In the genomic region with DNA sequence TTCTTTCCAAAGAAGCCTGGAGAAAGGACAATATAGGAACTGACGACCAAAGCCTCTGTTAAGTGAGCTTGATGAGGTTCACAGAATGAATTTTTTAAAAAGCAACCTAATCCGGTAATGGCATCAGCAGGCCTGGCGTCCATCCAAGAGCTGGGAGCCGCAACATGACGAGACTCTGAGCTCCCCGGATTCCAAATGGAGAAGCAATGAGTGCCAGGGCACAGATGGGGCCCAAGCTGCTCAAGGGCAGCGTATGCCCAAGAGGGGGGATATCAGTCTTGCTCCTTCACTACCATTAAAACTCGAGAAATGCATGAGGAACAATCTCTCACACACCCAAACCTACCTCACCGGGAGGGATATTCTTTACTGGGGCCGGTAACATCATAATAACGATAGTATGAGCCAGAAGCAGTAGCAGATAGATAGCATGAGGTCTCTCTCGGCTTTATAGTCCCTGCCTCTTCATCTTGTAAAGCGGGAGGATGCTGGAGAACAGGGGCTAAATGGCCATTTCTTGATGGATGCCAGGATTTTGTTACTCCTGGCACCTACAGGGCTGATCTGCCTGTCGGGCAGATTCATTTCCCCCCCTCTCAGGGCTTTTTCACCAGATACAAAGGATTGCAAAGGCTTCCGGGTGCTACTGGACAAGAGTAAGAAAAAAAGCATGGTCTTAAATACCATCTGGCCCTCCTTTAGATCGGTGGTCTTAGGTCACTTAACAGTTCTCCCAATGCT, we compare ENCODE assay signal across 8 mouse cellular contexts. TPM values are rescaled to one million over a fixed set of nuclear protein-coding genes. Genes with fewer than 3 reads are reported as not detected.
DNase-seq lines count a peak whose midpoint lies in the region; ATAC-seq lines count a peak whose summit lies in the region.

No protein-coding gene starts in this region.

- peaks cover 34% of the 10 kb centered on the region for H3K4me1 ChIP-seq in lung, embryonic 15.5 days
- peaks cover 47% of the 10 kb centered on the region for H3K4me1 ChIP-seq in limb, embryonic 13.5 days

- no peak overlapping the region for H3K4me3 ChIP-seq in lung, embryonic 15.5 days
- no peak overlapping the region for H3K4me3 ChIP-seq in limb, embryonic 13.5 days

- peak overlapping the region; percentile 70 for H3K27ac ChIP-seq in lung, embryonic 15.5 days
- H3K27ac ChIP-seq in limb, embryonic 13.5 days, result peak overlapping the region; percentile 84; the same call in 1 of the 2 replicates

- no peak for DNase-seq in lung, postnatal 36 days
- DNase-seq in cerebellum, adult 8-10 months, result peak; percentile 88
- DNase-seq in gastrocnemius, postnatal 10 days, result peak; percentile 59
- no peak for DNase-seq in urinary bladder, adult 18-20 months (ENCODE audit: low spot score in 2 of 2)
- no peak for DNase-seq in spleen, adult 12 weeks (ENCODE audit: low spot score)

- peak overlapping the region; percentile 19; the same call in 1 of the 2 replicates for H3K4me2 ChIP-seq in lung, embryonic 15.5 days
- 0 out of 2 replicates have a peak overlapping the region, but pooled peaks have one; percentile 5 for H3K4me2 ChIP-seq in limb, embryonic 13.5 days (replicated peaks)

- no peaks in the 10 kb centered on the region for H3K9me3 ChIP-seq in lung, embryonic 15.5 days
- no peaks in the 10 kb centered on the region for H3K9me3 ChIP-seq in limb, embryonic 13.5 days

- no peaks in the 10 kb centered on the region for H3K27me3 ChIP-seq in lung, embryonic 15.5 days
- no peaks in the 10 kb centered on the region for H3K27me3 ChIP-seq in limb, embryonic 13.5 days

- WGBS in lung, embryonic 15.5 days, result 35% methylated on average over 16 of the region's 16 CpGs
- WGBS in limb, embryonic 13.5 days, result 55% methylated on average over 16 of the region's 16 CpGs

- no peak for ATAC-seq in lung, embryonic 15.5 days (ENCODE audit: borderline replicate concordance, extremely low read depth, low FRiP score, low TSS enrichment)
- ATAC-seq in limb, embryonic 13.5 days (ENCODE audit: low FRiP score, low read depth), result no peak
- ATAC-seq in granulocyte monocyte progenitor cell, adult 5-6 weeks (replicated peaks; ENCODE audit: poor library complexity, severe bottlenecking), result no peak

- peaks cover 14% of the 10 kb centered on the region for H3K36me3 ChIP-seq in lung, embryonic 15.5 days
- peaks cover 12% of the 10 kb centered on the region for H3K36me3 ChIP-seq in limb, embryonic 13.5 days

- H3K9ac ChIP-seq in lung, embryonic 15.5 days, result no peak overlapping the region
- H3K9ac ChIP-seq in limb, embryonic 13.5 days, result no peak overlapping the region

RNA-seq across cellular contexts. Expression of a gene that starts 9.1 kb away (rescaled TPM):
- polyA plus RNA-seq in lung, embryonic 15.5 days (2015; fragmentation: Nextera tagmentation; extraction: Ambion mirVana), result 167 TPM in 2 replicates
- 10 to 100 TPM; 22.2 to 23.6 TPM for total RNA-seq in gastrocnemius, postnatal 10 days (2021)
- 39.3 and 45.8 TPM in 2 replicates for polyA plus RNA-seq in limb, embryonic 13.5 days (2015; fragmentation: Nextera tagmentation; extraction: Ambion mirVana)
- total RNA-seq in granulocyte monocyte progenitor cell, adult 5-6 weeks (2014; fragmentation: Nextera tagmentation), result 2.8 and 5.4 TPM in 2 replicates
- total RNA-seq in granulocyte monocyte progenitor cell, adult 5-6 weeks (2017), result 1.8 and 2.5 TPM in 2 replicates

Comparison
In these comparisons a context has a peak if more than half of its experiments do, and no peak if none do; other contexts are left out.
1. DNase-seq: peak in cerebellum, adult 8-10 months (single experiment) and gastrocnemius, postnatal 10 days (single experiment); none in lung, postnatal 36 days (single experiment), urinary bladder, adult 18-20 months (0 of 2) and spleen, adult 12 weeks (single experiment).